Mouse (Mus musculus) subcutaneous adipose tissue, adult 2 months (tissue): ENCODE measurements around the gene Nemf. TPM values are rescaled to one million over a fixed set of nuclear protein-coding genes. Genes with fewer than 3 reads are reported as not detected.

Experiments
- polyA plus RNA-seq: library from polyadenylated mRNA; depleted of rRNA; stranded (reverse); fragments of >200 nt; gene quantifications from 2 replicates; pipeline ENCODE4 v1.2.3, GENCODE M21; 2012; ENCODE audit warnings: low replicate concordance; rRNA removed

The Nemf gene
- polyA plus RNA-seq = 5.2 and 6.9 TPM in 2 replicates

DNA sequence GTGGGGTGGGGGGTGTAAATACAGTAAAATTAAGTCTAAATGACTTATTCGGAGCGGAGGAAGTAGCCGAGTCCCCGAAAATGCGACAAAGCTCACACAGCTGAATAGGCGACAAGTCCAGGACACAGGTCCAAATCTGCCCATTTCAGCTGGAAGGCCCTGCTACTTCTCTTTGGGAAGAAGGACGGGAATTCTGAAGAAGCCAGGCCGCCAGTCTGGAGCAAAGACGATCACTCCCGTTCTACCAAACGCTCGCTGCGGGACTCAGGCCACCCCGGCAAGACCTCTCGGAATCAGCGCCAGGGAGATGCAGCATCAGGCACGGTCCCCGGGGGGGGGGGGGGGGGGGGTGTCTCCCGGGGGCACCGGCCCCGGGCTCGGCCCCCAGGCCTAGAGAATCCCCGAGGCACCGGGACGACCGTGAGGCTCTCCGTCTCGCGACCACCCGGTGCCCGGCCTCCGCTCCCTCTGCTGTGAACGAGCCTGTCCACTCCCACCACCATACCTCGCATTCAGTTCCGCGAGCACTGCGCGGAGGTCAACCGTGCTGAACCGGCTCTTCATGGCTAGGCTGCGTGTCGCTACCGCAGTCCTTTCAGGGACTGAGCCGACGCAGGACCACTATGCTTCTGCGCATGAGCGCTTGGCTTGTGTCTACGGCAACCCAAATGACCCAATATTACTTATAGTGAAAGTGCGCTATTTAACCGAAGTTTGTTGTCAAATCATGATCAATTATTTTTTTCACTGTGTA, at the start of gene Nemf:
TSS of gene Nemf (minus strand) at position 620 of the 754 bp plus-strand sequence.

DNA sequence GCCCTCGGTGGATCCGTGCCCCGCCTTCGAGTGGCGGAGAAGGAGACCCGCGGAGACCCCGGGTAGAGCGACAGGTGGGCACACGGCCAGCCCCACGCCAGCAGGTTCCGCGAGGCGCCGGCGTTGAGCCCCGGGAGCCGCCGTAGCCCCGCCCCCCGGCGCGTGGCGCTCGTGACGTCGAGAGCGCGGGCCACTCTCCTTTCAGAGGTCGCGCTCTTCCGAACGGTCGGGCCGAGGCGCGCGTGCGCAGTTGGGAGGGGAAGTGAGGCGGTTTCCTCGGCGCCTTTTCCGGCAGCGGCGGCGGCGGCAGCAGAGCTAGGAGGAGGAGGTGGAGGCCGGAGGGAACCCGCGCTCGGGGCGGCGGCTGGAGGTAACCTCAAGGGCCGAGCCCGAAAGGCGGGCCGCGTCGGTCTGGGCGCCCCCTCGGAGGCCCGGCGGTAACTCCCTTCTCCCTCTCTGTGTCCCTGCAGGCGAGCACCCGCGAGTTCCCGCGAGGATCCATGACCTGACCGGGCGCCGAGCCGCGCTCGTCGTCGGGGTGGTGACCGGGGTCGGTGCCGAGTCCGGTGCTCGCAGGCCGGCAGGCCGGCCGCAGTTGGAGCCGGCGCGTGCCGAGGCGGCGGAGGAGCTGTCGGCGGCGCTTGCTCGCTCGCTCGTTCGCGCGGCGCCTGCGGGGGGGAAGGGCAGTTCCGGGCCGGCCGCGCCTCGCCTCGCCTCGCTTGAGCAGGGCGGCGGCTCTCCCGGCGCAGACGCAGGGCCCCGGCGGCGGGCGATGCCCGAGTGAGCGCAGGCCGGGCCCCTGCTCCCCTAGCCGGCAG, 15.1 kb upstream of the Nemf start, which contains the start of the genes Arf6 and Gm9887:
TSS of gene Arf6 (plus strand) at position 297 of the 818 bp plus-strand sequence.
TSS of gene Gm9887 (minus strand) at position 605 of the 818 bp plus-strand sequence.

DNA sequence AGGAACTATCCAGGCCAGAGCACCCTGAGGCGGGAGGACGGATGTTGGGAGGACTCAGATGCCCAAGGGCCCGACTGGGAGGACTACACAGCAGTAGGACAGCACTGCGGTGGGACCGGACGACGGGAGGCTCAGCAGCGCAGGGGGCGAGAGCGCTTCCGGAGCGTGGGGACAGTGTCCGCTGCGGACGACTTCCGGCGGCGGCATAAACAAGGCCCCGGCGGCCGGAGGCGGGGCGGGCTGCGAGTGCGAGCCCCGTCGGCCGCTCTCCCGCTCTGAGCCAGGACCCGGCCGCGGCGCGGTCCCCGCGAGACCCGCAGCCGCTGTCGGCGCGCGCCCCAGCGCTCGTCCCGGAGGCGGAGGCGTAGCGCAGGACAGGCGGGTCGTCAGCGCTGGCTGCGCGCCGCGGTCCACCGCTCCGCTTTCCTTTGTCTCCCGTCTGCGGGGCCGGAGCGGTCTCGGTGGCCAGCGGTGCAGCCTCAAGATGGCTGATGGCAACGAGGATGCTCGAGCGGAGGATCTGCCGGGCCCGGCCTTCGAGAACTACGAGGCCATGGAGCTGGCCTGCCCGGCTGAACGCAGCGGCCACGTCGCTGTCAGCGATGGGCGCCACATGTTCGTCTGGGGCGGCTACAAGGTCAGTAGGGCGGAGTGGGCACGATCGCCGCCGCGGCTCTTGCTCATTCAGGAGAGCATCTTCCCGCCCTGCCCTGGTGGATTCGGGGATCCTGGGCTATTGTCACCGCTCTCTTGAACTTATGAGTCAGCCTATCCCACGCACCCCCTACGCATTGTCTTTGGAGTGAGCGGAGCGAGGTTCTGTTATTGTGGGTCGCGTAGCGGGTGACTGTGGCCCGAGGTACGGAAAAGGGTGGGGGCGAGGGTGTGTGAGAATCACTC, 60.2 kb downstream of the Nemf start, which contains the start of gene Klhdc2:
TSS of gene Klhdc2 (plus strand) at position 171 of the 900 bp plus-strand sequence.

Other genes with a start within 250 kb of the Nemf start
- gene Rps29, start 198.0 kb downstream of the Nemf start, polyA plus RNA-seq = 1,164 and 1,779 TPM in 2 replicates
- 0.91 TPM in 1 of 2 replicates, not detected in the other for gene Lrr1, start 188.4 kb downstream of the Nemf start, polyA plus RNA-seq
- gene Rpl36al, start 173.1 kb downstream of the Nemf start, polyA plus RNA-seq = 107 and 138 TPM in 2 replicates
- 15.9 and 30.9 TPM in 2 replicates for gene Mgat2, start 173.0 kb downstream of the Nemf start, polyA plus RNA-seq
- 1.7 and 2.8 TPM in 2 replicates for gene Gm49383, start 160.1 kb downstream of the Nemf start, polyA plus RNA-seq
- 0.67 and 2.3 TPM in 2 replicates for gene Dnaaf2, start 158.7 kb downstream of the Nemf start, polyA plus RNA-seq
- 0.20 and 1.2 TPM in 2 replicates for gene Gm49384, start 152.9 kb downstream of the Nemf start, polyA plus RNA-seq
- gene Pole2, start 129.0 kb downstream of the Nemf start, polyA plus RNA-seq = 2.2 and 7.0 TPM in 2 replicates
- 3.7 and 6.2 TPM in 2 replicates for gene Klhdc1, start 116.0 kb downstream of the Nemf start, polyA plus RNA-seq
- 28.4 and 49.6 TPM in 2 replicates for gene Klhdc2, start 60.5 kb downstream of the Nemf start, polyA plus RNA-seq
- 60.8 and 111 TPM in 2 replicates for gene Arf6, start 15.0 kb upstream of the Nemf start, polyA plus RNA-seq
- gene Gm9887, start 15.3 kb upstream of the Nemf start, polyA plus RNA-seq = 0.76 and 1.2 TPM in 2 replicates
- gene Vcpkmt, start 225.9 kb upstream of the Nemf start, polyA plus RNA-seq = 5.2 and 7.4 TPM in 2 replicates